Mouse (Mus musculus) heart, adult 11 months (tissue): ENCODE data around the gene Ccdc173.
"Not testable (repeated sequence)": the region's sequence is repeated elsewhere in the genome, so short reads cannot be mapped to it uniquely, and the experiment has no call there.

ENCODE experiments used
- DNase-seq: peaks from one replicate; pipeline ENCODE4 v3.0.0; 2022

Gene Ccdc173

DNA sequence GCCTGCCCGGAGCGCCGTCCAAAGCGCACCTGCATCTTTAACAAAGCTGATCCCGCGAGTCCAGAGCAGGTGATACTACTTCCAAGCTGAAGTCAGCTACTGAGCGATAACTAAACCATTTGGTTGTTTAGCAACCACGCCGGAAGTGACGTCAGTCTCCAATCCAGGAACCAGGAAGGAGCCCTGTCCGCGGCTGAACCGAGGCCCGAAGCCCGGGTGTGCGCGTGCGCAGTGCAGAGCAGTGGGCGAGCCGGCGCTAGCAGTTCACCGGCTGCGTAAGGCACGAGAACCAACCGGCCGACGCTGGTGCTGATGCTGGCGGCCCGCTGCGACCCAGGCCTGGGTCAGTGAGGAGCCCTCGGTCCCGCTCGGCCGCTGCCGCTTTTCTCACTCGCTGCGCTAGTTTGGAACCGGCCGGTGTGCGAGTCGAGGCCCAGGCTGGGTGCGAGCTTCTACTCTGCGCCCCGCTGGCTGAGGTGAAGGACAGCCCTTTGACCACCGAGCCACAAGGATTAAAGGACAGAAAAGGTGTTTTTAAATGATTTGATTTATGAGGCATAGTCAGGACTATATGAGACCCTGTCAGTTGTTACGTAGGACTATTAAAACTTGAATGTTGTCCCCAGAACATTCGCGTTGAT lies at the start of gene Ccdc173, which contains the start of gene Phospho2:
Ccdc173 (minus strand) TSS at position 147 of the 641 bp plus-strand sequence.
Phospho2 (plus strand) TSS at position 195 of the 641 bp plus-strand sequence.
- DNase-seq: peak; percentile 100

DNA sequence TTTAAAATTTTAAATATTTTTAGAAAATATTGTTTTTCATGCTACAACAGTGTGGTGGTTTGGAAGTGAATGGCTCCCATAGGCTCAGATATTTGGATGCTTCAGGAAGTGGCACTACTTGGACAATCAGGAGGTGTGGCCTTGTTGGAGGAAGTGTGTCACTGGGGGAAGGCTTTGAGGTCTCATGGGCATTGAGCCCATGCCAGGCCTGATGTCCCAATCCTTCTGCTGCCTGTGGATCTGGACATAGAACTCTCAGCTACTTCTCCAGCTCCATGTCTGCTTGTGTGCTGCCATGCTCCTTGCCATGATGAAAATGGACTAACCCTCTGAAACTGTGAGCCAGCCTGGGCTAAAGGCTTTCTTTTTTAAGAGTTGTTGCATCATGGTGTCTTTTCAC lies 49.3 kb upstream of the Ccdc173 start:
- peak; percentile 57 for DNase-seq

- DNase-seq: peak; percentile 66
These were observed 48.6 kb upstream of the Ccdc173 start for GRCm38 (mm10) chr2:69837996-69838395.

- DNase-seq: peak; percentile 65
These were observed 48.0 kb upstream of the Ccdc173 start for GRCm38 (mm10) chr2:69837244-69837967.

DNA sequence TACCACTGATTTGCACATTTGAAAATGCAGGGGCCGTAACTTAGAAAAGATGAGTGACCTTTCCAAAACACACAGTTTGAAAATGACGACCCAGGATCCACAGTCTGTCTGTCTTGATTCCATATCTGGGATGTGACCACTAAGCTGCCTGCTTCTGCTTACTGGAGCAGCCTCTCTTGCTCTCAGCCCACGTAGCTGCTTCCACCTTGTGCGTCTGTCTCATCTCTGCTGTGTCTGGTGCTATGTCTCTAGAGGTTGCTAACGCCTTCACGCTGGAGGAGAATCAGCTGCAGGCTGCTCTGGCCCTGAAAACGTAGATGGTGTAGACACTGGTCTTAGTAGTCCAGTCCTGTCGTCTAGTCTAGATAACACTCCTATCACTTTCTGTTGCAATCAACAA lies 40.7 kb upstream of the Ccdc173 start:
- peak; percentile 62 for DNase-seq

- peak; percentile 12 for DNase-seq
These were observed 40.3 kb upstream of the Ccdc173 start for GRCm38 (mm10) chr2:69829680-69830079.

- peak; percentile 52 for DNase-seq
These were observed 38.7 kb upstream of the Ccdc173 start for GRCm38 (mm10) chr2:69828031-69828430.

GRCm38 (mm10) chr2:69826380-69826779 lies 37.0 kb upstream of the Ccdc173 start:
- peak; percentile 94 for DNase-seq

- peak; percentile 86 for DNase-seq
These were observed 36.5 kb upstream of the Ccdc173 start for GRCm38 (mm10) chr2:69825898-69826297.

- peak; percentile 91 for DNase-seq
These were observed 33.8 kb upstream of the Ccdc173 start for GRCm38 (mm10) chr2:69823129-69823677.

- peak; percentile 89 for DNase-seq
These were observed 33.2 kb upstream of the Ccdc173 start for GRCm38 (mm10) chr2:69822361-69823128.

DNA sequence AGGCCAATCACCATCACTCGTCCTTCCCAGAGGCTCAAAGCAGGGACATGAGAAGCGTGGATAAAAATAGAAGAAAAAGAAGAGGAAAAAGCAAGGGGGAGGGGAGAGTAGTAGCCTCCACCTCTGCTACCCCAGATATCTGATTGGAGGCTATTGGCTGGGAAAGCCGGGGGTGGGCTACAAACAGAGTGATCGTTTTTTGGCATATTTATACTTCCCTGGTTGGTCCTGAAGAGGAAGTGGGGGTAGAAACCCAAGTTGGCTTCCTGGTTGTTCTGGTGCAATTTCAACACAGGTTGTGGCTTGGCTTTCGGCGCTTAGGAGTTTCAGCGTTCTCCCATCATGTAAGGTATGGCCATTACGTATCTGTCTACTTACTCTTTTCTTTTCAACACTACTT lies 32.3 kb upstream of the Ccdc173 start, which contains the start of gene Klhl23:
Klhl23 (plus strand) TSS at position 234 of the 400 bp plus-strand sequence.
- peak; percentile 95 for DNase-seq

- DNase-seq: peak; percentile 61
These were observed 30.8 kb upstream of the Ccdc173 start for GRCm38 (mm10) chr2:69820201-69820600.

GRCm38 (mm10) chr2:69818350-69819085 lies 29.1 kb upstream of the Ccdc173 start:
- DNase-seq: peak; percentile 59

DNA sequence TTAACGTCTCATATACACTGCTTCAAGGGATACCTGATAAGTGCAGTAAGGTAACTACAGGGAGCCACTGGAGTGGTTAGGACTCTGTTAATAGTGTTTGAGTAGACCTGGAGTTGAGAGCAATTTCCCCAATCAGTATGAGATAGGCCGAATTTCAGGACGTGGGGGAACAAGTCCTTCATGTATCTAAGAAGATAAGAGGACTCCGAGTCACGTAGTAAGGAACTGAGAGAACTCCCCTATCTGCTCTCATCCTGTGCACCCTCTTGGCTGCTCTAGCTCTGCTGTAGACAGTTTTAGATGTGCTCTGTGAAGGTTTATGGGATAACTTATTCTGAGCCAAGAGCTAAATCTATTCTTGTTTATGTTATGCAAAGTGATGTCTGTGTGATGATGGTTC lies 27.2 kb upstream of the Ccdc173 start:
- peak; percentile 37 for DNase-seq

- DNase-seq: peak; percentile 85
These were observed 22.0 kb upstream of the Ccdc173 start for GRCm38 (mm10) chr2:69811349-69811748.

- peak; percentile 85 for DNase-seq
These were observed 20.8 kb upstream of the Ccdc173 start for GRCm38 (mm10) chr2:69810169-69810568.

- not testable (repeated sequence) for DNase-seq
These were observed 15.3 kb upstream of the Ccdc173 start for GRCm38 (mm10) chr2:69804663-69805062.

DNA sequence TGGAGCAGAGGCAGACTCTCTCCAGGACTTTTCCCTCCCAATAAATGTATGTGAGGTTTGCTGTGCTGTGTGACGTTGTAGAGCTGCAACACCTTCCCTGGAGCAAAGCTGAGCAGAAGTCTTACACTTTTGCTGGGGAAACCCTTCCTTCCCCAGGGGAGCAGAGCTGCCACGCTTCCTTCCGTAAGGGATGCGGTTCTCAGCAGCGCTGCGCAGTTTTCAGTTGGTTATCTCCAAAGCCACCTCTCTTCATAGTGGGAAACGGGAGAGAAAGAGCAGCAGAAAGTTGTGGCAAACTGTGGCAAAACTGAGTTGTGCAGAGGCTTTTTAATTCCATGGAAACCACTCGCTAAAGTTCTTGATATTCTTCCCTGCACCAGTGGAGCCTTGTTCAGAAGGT lies 14.4 kb upstream of the Ccdc173 start:
- DNase-seq: no peak

DNA sequence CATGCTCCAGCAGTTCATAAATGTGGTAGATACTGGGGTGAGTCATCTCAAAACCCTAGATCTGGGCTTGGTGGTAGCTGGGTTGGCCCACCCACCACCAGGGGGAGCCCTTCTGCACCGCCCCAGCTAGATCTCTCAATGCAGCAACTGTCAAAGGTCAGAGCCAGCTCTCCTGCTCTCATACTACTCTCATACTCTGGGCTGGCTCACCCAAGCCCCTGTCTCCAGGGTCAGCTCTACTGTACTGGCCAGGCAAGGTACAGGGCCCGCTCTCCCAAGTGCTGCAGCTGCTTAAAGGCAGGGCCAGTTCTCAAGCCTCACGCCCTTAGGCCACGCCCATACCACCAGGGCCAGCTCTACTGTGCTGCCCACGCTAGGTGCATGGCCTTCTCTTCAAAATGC lies 13.5 kb upstream of the Ccdc173 start:
- peak; percentile 97 for DNase-seq

DNA sequence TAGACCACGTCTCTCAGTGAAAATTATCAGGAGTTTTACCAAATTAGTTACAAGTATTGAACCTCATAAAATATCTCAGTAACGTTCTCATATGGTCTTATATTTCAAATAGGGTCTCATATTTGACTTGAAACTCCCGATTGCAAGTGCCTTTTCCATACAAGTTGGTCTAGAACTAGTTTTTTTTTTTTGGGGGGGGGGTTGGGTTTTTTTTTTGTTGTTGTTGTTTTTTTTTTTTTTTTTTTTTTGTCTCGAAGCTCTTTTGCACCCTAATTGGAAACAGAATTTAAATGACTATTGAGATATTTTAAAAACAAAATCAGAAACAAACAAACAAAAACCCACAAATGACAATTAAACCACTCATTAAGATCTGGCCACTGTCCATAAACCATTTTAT lies 1.3 kb upstream of the Ccdc173 start:
- DNase-seq: no peak

GRCm38 (mm10) chr2:69790285-69790684 lies 910 bp upstream of the Ccdc173 start:
- peak; percentile 96 for DNase-seq
